Mouse (Mus musculus) thymus, postnatal 36 days (tissue): ENCODE measurements around the gene Dusp1.

ENCODE experiments used
- DNase-seq, 2 experiments: peaks; one replicate each; pipeline ENCODE4 v3.0.0; 2022; ENCODE audit warnings: mixed read lengths in 2 of 2

Dusp1 gene

DNA sequence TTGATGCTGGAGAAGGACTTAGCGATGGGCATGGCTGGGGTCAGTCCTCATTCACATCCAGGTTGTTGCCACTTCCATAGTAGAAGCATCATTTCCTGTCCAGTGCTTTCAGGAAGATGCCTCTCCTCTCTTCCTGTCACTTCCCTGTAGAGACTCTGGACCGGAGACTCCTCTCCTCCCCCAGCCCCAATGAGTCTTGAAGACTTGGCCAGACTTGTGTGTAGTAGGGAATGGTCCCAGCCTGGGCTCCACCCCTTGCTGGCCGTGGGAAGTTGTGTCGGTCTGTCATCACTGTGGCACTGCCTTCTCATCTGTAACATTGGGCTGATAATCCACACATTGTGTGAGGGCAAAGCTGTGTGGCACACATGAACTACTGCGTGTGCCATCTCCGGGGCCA lies 21.7 kb upstream of the Dusp1 start:
- DNase-seq = no peak

DNA sequence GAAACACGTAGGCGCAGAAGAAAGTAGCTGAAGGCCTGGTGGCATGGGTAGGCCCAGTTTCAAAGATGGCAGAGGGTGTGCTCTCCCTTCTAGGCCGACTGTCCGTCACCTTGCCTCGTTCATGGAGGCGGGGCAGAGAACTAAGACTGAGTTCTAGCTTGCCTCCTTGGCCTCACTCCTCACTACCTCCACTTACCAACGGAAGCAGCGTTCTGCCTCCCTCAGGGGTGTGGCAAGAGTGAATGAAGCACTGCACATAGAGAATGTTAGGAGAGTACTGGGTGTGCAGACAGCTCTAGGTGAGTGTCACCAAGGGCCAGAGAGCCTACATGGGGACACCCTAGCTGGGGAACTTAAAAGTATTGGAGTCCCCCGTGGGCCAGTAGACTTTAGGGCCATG lies 21.1 kb upstream of the Dusp1 start:
- DNase-seq = no peak

DNA sequence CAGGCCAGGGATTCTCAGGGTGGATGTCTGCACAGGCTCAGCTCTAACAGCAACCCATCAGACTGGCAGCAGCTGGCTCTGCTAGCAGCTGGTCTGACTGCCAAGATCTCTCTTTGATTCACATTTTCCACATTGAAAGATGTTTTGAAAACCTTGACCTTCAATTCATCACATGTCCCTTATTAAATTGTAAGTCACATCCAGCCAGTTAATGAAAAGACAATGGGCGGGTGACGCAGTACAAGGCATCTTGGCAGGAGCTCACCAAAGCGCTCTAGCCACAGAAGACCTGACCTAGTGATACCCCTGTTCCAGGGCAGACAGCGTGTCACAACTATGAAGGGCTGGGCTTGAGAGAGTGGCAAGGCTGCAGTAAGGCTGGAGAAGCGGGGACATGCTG lies 20.4 kb upstream of the Dusp1 start:
- DNase-seq = no peak

GRCm38 (mm10) chr17:26580873-26581401 lies 19.0 kb upstream of the Dusp1 start:
- DNase-seq = no peak

GRCm38 (mm10) chr17:26579396-26579795 lies 17.5 kb upstream of the Dusp1 start:
- no peak for DNase-seq

- DNase-seq = no peak
Measured at GRCm38 (mm10) chr17:26578771-26579170, 16.8 kb upstream of the Dusp1 start.

DNA sequence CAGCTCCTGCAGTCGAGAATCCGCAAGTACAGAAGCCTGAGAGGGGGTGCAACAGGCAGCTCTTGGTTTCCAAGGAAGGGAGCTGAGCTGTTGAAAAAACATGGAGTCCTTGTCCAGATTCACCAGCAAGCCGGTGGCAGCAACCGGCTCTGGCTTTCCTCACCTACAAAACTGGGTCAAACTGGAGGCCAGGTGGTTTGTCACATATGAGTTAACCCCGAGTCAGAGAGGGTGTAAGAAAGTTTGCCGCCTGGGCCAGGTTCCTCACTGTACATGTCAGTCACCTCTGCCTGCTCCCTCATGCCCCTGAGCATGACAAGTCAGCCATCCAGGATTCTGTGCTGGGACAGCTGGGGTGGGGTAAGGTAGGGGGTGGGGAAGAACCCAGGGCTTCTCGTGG lies 16.2 kb upstream of the Dusp1 start:
- DNase-seq = no peak

GRCm38 (mm10) chr17:26577309-26577708 lies 15.4 kb upstream of the Dusp1 start:
- no peak for DNase-seq

DNA sequence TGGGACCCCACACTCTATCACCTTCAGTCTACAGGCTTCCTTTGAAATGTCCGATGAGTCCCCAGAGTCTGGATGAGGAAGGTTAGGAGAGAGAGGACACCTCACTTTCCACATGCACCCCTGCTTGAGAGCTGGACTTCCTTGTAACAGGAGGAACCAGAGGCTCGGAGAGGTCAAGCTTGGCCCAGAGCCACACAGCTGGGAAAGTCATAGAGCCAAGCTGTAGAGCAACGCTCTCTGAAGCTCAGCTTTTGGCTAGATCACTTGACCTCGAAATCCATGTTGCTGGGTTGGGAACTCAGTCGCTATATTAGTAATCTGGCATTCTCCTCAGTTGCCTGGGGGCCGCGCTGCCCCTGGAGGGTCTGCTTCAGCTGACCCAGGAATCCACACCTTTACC lies 14.9 kb upstream of the Dusp1 start:
- DNase-seq = no peak

DNA sequence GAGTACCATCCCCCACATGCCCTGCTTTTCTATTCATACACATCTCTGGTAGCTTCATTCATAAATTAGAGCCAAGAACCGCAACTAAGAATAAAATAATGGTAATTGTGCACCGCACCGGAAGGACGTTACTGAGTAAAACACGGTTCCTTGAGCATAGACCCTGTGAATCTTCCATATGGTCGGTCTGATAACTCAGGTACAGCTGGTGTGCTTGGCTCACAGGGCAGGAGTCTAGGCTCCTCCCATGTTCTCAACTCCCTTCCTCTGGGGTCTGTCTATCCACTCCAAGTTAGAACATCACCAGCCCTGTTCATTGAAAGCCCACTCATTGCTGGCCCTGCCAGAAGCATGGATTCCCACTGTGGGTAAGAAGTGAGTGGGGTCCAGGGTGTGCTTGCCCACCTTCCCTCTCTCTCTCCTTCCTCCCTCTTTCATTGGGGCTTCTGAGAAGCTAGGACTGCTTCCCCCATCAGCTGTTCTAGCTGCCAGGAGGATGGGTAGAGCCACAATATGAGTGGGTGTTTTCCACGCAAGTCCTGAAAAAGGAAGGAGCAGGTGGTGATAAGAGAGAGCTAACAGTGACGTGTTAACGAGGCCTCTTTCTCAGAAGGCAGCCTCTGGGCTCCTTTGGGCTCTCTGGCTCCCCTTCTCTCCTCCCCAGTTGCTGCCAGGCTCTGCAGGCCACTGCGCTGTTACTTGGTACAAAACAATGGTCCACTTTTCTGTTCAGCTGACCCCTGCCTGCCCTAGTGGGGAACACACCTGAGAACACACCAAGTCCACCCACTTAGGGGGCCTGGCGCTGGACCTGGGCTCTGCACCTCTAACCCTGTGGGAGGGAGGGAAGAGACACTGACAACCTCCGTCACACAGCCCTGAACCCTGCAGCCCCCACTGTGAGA lies 14.1 kb upstream of the Dusp1 start:
- no peak for DNase-seq

DNA sequence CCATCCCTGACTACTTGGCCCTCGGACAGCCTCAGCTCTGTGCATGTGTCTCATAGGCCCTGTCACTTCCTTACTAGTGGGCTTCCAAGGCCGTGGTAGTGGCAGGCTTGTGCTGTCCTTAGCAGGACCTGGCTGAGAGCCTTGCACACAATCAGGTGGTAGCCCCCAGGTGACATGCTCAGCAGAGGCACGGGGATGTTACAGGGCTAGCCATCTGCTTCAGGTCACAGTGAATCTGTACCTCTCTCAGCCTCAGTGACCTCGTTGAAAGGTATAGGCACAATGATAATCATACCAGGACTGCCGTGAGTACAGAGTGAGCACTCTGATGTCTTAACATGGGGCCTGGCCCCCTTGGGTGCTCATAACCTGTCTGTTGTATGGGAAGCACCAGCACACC lies 12.8 kb upstream of the Dusp1 start:
- DNase-seq = no peak

DNA sequence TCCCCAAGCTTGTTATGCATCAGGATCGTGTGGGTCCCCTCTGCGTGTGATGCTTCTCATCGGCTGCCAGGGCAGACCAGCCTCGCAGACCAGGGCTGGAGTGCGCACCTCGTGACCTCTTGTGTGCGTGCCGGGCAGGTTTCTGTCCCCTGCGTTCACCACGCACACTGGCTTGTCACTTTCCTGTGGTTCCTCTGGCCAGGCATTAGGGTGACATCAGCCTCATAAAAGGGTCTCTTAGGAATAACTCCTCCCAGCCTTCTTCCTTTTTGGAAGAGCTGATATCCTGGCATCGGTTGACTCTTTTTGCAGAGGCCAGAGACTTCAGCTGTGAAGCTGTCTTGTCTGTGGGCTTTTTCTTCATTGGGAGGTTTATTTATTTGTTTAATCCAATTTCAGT lies 12.2 kb upstream of the Dusp1 start:
- DNase-seq = no peak

- DNase-seq = peak in 1 of 2 experiments; percentile 41
Measured at GRCm38 (mm10) chr17:26572265-26572664, 10.3 kb upstream of the Dusp1 start.

DNA sequence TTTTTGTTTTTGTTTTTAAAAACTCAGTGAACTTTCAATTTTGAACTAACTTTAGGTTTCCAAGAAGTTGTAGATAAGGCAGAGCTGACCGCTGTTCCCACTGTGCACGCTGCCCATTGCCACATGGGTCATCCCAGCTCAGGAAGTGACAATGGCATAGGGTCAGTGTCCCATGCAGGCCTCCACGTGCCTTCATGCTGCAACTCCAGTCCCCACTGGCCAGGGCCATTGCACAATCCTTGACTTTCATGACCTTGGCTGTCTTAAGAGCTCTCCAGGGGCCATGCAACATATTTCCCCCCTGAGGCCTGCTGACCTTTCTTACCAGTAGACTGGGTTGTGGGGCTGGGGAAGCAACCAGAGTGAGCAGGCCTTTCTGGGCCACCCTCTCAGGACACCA lies 9.4 kb upstream of the Dusp1 start:
- no peak for DNase-seq

DNA sequence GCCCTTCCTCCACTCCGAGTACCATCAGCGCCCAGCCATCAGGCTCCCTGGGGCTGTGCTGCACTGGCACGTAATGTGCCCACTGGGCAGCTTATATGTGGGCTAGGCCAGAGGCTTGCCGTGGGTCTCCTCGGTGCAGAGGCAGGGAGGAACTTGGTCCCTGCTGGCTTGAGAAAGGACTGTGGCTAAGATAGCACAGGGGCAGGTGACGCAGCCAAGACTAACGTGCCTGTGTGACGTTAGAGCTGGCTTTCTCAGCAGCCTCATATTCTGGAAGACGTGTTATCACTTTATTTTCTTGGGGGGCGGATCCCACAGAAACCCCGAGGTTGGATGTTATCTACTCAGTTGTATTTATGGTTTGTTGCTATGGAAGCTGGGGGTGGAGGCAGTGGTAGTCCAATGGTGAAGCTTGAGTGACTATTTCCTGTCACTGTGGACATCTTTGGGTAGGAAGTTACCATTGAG lies 8.8 kb upstream of the Dusp1 start:
- DNase-seq = no peak

DNA sequence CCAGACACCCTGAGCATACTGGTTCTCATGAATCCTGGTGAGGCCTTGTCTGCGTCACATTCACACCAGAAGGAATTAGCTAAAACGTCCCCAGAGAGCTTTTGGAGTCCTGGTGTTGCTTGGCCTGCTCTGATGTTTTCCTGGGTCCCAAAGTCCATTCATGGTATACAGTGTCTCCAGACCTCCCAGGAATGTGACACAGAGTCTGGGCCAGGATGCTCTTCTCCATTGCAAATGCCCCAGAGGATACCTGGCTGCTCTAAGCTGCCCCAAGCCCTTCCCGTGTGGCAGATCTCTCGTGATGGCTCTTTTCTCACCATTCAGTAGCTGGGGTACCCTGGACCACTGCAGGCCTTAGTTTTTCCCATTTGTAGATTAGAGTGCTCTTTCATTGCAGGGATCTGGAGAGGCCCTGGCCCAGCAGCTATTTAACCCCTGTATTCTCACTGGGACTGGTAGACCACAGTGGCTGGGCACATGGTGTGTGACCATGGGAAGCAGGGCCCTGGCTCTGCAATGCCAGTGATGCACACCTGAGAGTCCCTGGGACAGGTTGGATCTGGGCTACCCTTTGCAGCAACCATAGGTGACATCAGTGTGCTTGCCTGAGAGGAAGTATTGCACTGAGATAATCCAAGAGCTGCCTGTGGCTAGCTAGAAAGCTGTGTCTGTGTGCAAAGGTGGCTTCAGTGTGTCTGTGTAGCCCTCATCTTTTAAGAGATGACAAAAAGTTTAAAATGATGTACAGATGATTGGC lies 7.8 kb upstream of the Dusp1 start:
- no peak for DNase-seq

DNA sequence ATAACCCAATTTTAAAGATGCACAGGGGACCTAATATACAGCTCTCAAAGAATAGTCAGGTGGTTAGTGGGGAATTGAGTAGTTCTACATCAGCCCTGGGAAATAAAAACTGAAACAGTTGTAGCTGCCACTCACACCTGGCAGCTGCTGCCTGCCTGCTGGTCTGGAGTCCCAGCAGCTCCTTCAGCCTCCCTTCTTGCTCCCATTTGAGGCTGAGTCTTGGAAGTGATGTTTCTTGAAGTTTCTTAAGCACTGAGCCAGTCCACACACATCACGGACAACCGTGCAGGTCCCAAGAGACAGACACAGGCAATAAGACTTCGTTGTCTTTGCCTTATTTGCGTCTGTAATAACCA lies 5.9 kb upstream of the Dusp1 start:
- DNase-seq = no peak

DNA sequence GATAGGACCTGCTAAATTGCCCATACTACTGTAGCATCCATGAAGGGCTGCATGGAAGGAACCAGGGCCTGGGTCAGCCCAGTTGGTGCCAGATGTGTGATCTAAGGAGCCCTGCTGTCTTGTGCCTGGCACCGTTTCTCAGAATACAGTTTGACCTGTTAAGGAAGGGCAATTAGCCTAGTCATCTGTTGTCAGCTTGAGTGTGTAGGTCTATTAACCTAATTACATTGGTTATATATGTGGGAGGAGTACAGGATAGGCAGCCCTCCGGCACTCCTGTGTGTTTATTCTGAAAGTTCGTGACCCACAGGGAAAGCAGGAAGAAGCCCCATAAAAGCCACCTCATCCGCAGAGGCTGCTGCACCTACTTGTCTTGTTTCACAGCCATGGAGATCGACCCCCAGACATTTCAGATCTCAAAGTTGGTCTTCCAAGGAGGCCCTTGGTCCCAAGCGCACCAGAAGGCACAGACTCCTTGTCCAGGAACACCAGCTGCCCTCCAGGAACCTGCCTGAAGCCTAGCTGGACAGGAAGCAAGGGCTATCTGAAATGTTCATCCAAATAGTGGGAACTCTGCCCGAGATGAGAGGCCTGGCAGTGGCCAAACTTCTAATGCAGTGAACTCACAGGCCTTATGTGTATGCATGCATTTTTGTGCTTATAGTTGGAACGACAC lies 5.4 kb upstream of the Dusp1 start:
- DNase-seq = no peak

DNA sequence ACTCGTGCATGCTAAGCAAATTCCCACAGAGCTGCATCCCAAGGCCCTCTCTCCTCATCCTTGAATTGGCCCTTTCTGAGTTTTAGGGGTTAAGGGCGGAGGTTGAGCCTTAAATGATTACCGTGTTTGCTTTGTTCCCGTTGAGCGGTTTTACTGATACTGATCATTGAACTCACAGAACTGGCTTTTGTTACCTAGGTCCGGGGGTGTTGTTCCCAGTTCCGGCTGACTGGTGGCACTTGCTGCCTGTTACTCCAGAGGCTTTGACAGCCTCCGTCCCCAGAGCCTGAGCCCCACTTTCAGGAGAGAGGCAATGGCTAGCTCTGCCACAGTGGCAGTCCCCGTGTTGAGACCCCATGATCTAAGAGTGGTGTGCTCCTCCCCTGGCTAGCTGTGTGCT lies 2.5 kb upstream of the Dusp1 start:
- DNase-seq = no peak

- DNase-seq = no peak
Measured at GRCm38 (mm10) chr17:26563476-26563875, 1.5 kb upstream of the Dusp1 start.

DNA sequence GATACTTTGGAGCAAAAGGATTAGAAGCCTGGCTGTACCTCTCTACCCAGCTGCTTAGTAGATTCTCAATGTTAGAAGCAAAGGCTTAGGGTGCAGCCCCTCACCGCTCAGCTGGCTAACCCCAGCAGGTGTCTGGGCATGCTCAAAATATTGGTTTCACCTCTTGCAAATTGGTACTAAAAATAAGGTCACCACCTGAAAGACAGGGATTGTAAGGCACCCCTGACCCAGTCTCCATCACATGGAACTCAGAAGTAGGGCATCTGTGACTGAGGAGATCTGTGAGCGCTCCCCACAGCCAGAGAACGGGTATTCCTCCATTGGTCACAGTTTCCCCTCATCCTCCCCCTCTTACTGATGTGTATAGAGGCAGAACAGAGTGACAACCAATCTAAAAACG lies 364 bp upstream of the Dusp1 start:
- DNase-seq = no peak

- DNase-seq = peak; percentile 85 to 88
Measured at GRCm38 (mm10) chr17:26561290-26561640, 663 bp downstream of the Dusp1 start, which contains the start of gene Ergic1. Gene Ergic1 (plus strand): TSS chr17:26561489.
